Mouse (Mus musculus) heart, embryonic 13.5 days (tissue): ENCODE data around the gene Kcnk10. TPM values are rescaled to one million over a fixed set of nuclear protein-coding genes. Genes with fewer than 3 reads are reported as not detected.
"Not testable (repeated sequence)": the region's sequence is repeated elsewhere in the genome, so short reads cannot be mapped to it uniquely, and the experiment has no call there.

ENCODE experiments used
- ATAC-seq: fragments of 200-750 bp; cut with Nextera tagmentation; 2 replicates; pipeline ENCODE4 v1.8.0; 2017; ENCODE audit warnings: moderate TSS enrichment; ENCODE audit not compliant: insufficient number of reproducible peaks, low FRiP score, low TSS enrichment; ENCODE audit errors: extremely low read depth
- H3K27ac ChIP-seq: fragments of 300-500 bp; sonication (generic); replicated peaks from 2 replicates; pipeline ENCODE4 v1.5.1; 2015; ENCODE audit warnings: moderate library complexity, mild to moderate bottlenecking, inconsistent platforms
- H3K27me3 ChIP-seq: fragments of 300-500 bp; sonication (generic); replicated peaks from 2 replicates; pipeline ENCODE4 v1.6.1; 2015; ENCODE audit warnings: mild to moderate bottlenecking, inconsistent platforms
- H3K36me3 ChIP-seq: fragments of 300-500 bp; sonication (generic); 2 replicates; pipeline ENCODE4 v1.6.1; 2015; ENCODE audit warnings: mild to moderate bottlenecking, inconsistent platforms
- H3K4me1 ChIP-seq: fragments of 300-500 bp; sonication (generic); 2 replicates; pipeline ENCODE4 v1.6.1; 2015; ENCODE audit warnings: inconsistent platforms
- H3K4me2 ChIP-seq: fragments of 300-500 bp; sonication (generic); 2 replicates; pipeline ENCODE4 v1.6.1; 2015; ENCODE audit warnings: inconsistent platforms, mild to moderate bottlenecking, moderate library complexity
- H3K4me3 ChIP-seq: fragments of 300-500 bp; sonication (generic); 2 replicates; pipeline ENCODE4 v1.5.1; 2015; ENCODE audit warnings: moderate library complexity, mild to moderate bottlenecking, inconsistent platforms
- H3K9ac ChIP-seq: fragments of 300-500 bp; sonication (generic); 2 replicates; pipeline ENCODE4 v1.6.1; 2015; ENCODE audit warnings: inconsistent platforms, mild to moderate bottlenecking, moderate library complexity
- H3K9me3 ChIP-seq: fragments of 300-500 bp; sonication (generic); 2 replicates; pipeline ENCODE4 v1.6.1; 2016; ENCODE audit warnings: inconsistent platforms
- WGBS: fragments of 180-500 bp; shearing (Covaris S2); methylation state at CpG from one replicate; pipeline ENCODE4 v1.1.7; 2015; ENCODE audit warnings: mixed read lengths; 5-methylcytosine and 5-hydroxymethylcytosine counted together
- polyA plus RNA-seq: library from polyadenylated mRNA; unstranded; fragments of >200 nt; fragmentation: Nextera tagmentation; extraction: Ambion mirVana; gene quantifications from 2 replicates; pipeline ENCODE4 v1.2.1, GENCODE M21; 2015

Kcnk10 gene
- polyA plus RNA-seq, result 0.08 and 0.15 TPM in 2 replicates

DNA sequence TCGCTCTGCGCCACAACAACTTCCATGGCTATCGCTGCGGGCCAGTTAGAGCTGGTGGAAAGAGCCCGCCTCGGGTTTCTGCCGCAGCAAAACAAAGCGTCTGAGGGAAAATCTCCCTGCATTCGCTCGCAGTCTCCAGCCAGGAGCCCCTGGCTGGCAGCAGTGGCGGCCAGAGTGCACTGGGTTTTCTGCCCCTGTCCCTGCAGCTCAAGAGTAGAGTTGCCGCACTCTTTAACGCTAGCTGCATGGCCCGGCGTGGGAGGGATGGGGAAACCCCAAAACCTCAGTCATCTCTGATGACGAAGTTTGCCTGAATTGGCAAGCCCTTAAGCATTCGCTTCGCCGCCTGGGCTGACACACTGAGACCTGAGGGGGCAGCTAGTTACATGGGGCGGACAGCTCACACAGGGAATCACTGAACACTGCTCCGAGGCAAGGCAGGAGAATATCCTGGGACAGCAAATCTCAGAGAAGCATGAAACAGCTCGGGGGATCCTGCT lies at the start of gene Kcnk10:
Kcnk10 (minus strand) TSS at position 450 of the 500 bp plus-strand sequence.
- WGBS, result under 1% methylated on average over 22 of the region's 22 CpGs
- ATAC-seq, result no peak
- H3K27ac ChIP-seq, result no peak within 1 kb of the TSS
- H3K9ac ChIP-seq, result peak within 1 kb of the TSS; percentile 70
- peak within 1 kb of the TSS; percentile 49 for H3K4me3 ChIP-seq
- H3K4me2 ChIP-seq, result peak within 1 kb of the TSS; percentile 77
- peaks cover 65% of the 10 kb centered on the region for H3K27me3 ChIP-seq
- no peaks in the 10 kb centered on the region for H3K9me3 ChIP-seq
- H3K4me1 ChIP-seq, result peaks cover 20% of the 10 kb centered on the region
- H3K36me3 ChIP-seq, result no peaks in the 10 kb centered on the region

DNA sequence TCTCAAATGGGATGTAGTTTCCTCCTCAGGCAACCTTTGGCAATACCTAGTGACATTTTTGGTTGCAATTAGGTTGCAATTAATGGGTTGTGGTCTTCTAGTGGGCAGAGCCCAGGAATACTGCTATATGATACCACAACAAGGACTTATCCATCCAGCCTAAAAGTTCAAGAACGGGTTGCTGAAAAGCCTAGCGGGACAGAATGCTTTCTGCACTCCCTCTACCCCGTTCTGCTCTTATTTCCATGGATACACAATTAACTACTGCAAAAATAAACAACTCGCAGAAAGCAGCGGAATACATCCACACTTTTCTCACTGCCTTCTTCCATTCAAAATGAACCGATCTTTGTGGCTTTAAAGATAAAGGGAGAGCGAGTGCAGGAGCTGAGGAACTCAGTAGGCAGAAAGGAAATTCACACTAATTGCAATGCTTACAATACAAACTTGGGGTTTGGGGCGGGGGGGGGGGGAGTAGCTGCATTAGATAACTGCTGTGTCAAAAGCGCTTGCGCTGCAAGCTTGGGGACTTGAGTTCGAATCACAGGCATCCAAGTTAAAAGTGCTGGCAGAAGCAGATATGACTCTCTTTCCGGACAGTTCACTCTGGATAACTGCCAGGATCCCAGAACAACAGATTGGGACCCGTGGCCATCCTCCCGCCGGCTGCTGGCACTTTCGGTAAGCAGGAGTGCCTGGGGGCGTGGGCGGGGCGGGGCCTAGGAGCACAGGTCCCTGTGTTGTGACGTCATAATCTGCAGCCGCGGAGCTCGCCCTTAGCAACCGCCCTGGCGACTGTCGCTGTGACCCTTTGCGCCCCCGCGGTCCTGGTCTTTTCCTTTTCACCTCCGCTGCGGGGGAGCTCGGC lies 49.5 kb upstream of the Kcnk10 start, which contains the start of gene Spata7:
Spata7 (plus strand) TSS at position 766 of the 868 bp plus-strand sequence.
- peaks cover 4% of the 10 kb centered on the region; the same call in 1 of the 2 replicates for H3K36me3 ChIP-seq
- peak; percentile 81; the same call in 1 of the 2 replicates for ATAC-seq
- 3% methylated on average over 32 of the region's 32 CpGs for WGBS
- peak within 1 kb of the TSS; percentile 86 for H3K9ac ChIP-seq
- H3K9me3 ChIP-seq, result peaks cover 7% of the 10 kb centered on the region; the same call in 1 of the 2 replicates
- H3K4me1 ChIP-seq, result peaks cover 11% of the 10 kb centered on the region
- peak within 1 kb of the TSS; percentile 84 for H3K4me2 ChIP-seq
- H3K4me3 ChIP-seq, result peak within 1 kb of the TSS; percentile 81
- peak within 1 kb of the TSS; percentile 49; the same call in 1 of the 2 replicates for H3K27ac ChIP-seq
- no peaks in the 10 kb centered on the region for H3K27me3 ChIP-seq

GRCm38 (mm10) chr12:98623266-98623665 lies 45.2 kb upstream of the Kcnk10 start:
- H3K27me3 ChIP-seq, H3K4me1 ChIP-seq, H3K27ac ChIP-seq, H3K9me3 ChIP-seq, H3K36me3 ChIP-seq, H3K4me2 ChIP-seq, ATAC-seq, H3K9ac ChIP-seq, H3K4me3 ChIP-seq: not testable (repeated sequence)
- 81% methylated on average over 10 of the region's 10 CpGs for WGBS

- not testable (repeated sequence) for H3K4me2 ChIP-seq, H3K4me1 ChIP-seq, H3K27me3 ChIP-seq, ATAC-seq, H3K9ac ChIP-seq, H3K27ac ChIP-seq, H3K9me3 ChIP-seq, H3K4me3 ChIP-seq, H3K36me3 ChIP-seq
- WGBS, result 40% methylated on average over 6 of the region's 6 CpGs
Measured at GRCm38 (mm10) chr12:98620922-98621321, 42.8 kb upstream of the Kcnk10 start.

GRCm38 (mm10) chr12:98619496-98619895 lies 41.4 kb upstream of the Kcnk10 start:
- no peaks in the 10 kb centered on the region for H3K36me3 ChIP-seq
- no peaks in the 10 kb centered on the region for H3K4me1 ChIP-seq
- H3K9ac ChIP-seq, result no peak overlapping the region
- ATAC-seq, result no peak
- WGBS, result 62% methylated on average over 2 of the region's 2 CpGs
- no peak overlapping the region for H3K27ac ChIP-seq
- no peaks in the 10 kb centered on the region for H3K27me3 ChIP-seq
- H3K4me3 ChIP-seq, result no peak overlapping the region
- no peaks in the 10 kb centered on the region for H3K9me3 ChIP-seq
- H3K4me2 ChIP-seq, result no peak overlapping the region

GRCm38 (mm10) chr12:98615746-98616145 lies 37.6 kb upstream of the Kcnk10 start:
- no peak overlapping the region for H3K4me2 ChIP-seq
- no peak overlapping the region for H3K9ac ChIP-seq
- no peak overlapping the region for H3K27ac ChIP-seq
- 65% methylated on average over 5 of the region's 5 CpGs for WGBS
- no peaks in the 10 kb centered on the region for H3K9me3 ChIP-seq
- H3K4me3 ChIP-seq, result no peak overlapping the region
- no peaks in the 10 kb centered on the region for H3K4me1 ChIP-seq
- no peaks in the 10 kb centered on the region for H3K27me3 ChIP-seq
- ATAC-seq, result no peak
- no peaks in the 10 kb centered on the region for H3K36me3 ChIP-seq

- Histone ChIP-seq H3K27me3 (no peaks in the 10 kb centered on the region), H3K4me3 (no peak overlapping the region), H3K4me2 (no peak overlapping the region), H3K36me3 (no peaks in the 10 kb centered on the region), H3K9ac (no peak overlapping the region), H3K27ac (no peak overlapping the region), H3K4me1 (no peaks in the 10 kb centered on the region), H3K9me3 (no peaks in the 10 kb centered on the region)
- WGBS, result 69% methylated on average over 3 of the region's 3 CpGs
- no peak for ATAC-seq
Measured at GRCm38 (mm10) chr12:98614910-98615508, 36.9 kb upstream of the Kcnk10 start.

DNA sequence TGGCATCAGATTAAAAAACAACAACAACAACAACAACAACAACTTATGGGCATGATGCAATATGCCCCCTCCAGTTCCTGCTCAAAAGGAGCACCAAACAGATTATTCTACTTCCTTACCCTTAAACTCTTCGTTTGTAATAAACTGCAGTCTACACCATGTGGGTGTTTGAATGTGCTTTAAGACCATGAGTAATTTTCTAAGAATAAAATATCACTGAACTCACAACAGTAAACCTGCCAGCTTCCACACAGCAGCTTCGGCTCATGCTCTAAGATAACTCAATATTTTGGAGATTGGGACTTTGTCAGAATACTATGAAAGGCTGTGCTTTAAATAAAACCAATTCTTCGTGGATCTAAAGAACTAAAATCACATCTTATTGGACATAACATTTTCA lies 32.2 kb upstream of the Kcnk10 start:
- no peak for ATAC-seq
- no peak overlapping the region for H3K4me3 ChIP-seq
- WGBS, result 62% methylated on average over 3 of the region's 3 CpGs
- H3K4me1 ChIP-seq, result no peaks in the 10 kb centered on the region
- no peaks in the 10 kb centered on the region for H3K36me3 ChIP-seq
- no peaks in the 10 kb centered on the region for H3K9me3 ChIP-seq
- no peak overlapping the region for H3K4me2 ChIP-seq
- H3K27ac ChIP-seq, result no peak overlapping the region
- no peak overlapping the region for H3K9ac ChIP-seq
- no peaks in the 10 kb centered on the region for H3K27me3 ChIP-seq

DNA sequence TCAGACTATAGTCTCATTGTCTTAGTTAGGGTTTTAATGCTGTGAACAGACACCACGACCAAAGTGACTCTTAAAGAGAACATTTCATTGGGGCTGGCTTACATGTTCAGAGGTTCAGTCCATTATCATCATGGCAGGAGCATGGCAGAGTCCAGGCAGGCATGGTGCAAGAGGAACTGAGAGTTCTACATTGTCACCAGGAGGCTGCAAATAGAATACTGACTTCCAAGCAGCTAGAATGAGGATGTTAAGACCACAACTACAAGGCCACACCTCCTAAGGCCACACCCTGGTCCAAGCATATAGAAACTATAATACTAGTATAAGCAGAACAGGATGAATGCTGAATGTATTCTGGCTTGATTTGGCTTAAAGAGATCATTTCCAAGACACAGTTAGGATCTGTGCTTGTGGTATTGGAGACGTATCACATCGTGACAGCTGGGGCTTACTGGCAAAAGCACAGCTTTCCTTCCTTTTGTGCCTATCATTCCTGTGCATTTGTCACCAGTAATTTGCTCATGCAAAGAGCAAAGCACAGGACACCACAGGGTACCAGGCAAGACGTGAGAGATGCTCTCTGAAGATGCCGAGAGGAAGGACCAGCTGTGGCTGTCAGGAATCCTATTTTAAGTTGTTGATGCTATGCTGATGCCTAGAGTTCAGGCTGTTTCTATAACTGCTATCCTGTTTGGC lies 28.6 kb upstream of the Kcnk10 start:
- H3K9me3 ChIP-seq, result no peaks in the 10 kb centered on the region
- H3K27ac ChIP-seq, result no peak overlapping the region

GRCm38 (mm10) chr12:98605264-98605663 lies 27.2 kb upstream of the Kcnk10 start:
- no peak for ATAC-seq
- WGBS, result 64% methylated on average over 1 of the region's 1 CpGs
- no peak overlapping the region for H3K27ac ChIP-seq
- H3K9ac ChIP-seq, result no peak overlapping the region
- H3K4me2 ChIP-seq, result no peak overlapping the region
- H3K36me3 ChIP-seq, result no peaks in the 10 kb centered on the region
- H3K9me3 ChIP-seq, result no peaks in the 10 kb centered on the region
- no peaks in the 10 kb centered on the region for H3K27me3 ChIP-seq
- H3K4me3 ChIP-seq, result no peak overlapping the region
- peaks cover 11% of the 10 kb centered on the region for H3K4me1 ChIP-seq

More for the DNA sequence above, 28.6 kb upstream of the Kcnk10 start:
- Histone ChIP-seq H3K27me3 (no peaks in the 10 kb centered on the region), H3K36me3 (no peaks in the 10 kb centered on the region), H3K4me2 (no peak overlapping the region), H3K9ac (no peak overlapping the region), H3K4me1 (peaks cover 4% of the 10 kb centered on the region), H3K4me3 (no peak overlapping the region)
- 53% methylated on average over 5 of the region's 5 CpGs for WGBS
- no peak for ATAC-seq

DNA sequence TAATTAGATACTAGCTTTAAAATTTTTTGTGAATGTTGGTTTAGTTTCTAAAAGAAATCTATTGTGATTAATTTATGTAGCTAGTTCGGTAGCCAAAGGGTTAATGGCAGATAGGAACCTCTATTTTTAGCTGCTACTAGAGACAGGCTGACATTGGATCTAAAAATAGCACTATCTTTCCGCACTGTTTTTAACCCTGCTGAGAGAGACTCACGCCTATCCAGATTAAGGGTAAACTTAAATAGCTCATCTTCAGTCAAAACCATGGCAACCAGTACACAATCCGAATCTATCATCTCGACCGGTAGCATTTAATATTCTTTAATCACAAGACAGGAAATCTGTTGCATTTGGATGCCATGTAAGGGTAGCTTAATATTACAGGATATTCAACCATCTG lies 24.0 kb upstream of the Kcnk10 start:
- H3K4me1 ChIP-seq, result peaks cover 11% of the 10 kb centered on the region
- no peaks in the 10 kb centered on the region for H3K27me3 ChIP-seq
- H3K4me3 ChIP-seq, result no peak overlapping the region
- H3K27ac ChIP-seq, result no peak overlapping the region
- H3K4me2 ChIP-seq, result peak overlapping the region; percentile 36; the same call in 1 of the 2 replicates
- H3K36me3 ChIP-seq, result 0 out of 2 replicates have a peak, but pooled peaks cover 3% of the 10 kb centered on the region
- no peak overlapping the region for H3K9ac ChIP-seq
- H3K9me3 ChIP-seq, result peaks cover 9% of the 10 kb centered on the region
- 7% methylated on average over 6 of the region's 6 CpGs for WGBS
- no peak for ATAC-seq
